Mouse (Mus musculus): ENCODE measurements around the gene Slc16a12.

DNA sequence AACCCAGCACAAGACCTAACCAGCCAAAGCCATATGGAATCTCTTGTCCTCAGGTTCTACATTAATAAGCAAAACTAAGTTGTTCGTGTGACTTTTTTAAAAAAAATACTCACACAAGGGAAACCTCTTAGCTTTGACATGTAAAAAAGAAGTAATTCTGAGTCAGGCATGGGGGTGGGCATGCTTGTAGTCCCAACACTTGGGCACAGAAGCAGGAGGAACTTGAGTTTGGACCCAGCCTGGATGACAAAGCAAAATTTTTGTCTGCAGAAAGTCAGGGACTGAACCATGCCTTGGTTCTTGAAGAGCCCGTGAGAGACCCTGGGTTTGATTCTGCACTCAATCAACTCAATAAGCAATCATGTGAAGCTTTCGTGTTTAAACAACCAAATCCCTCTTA, 17.6 kb downstream of the Slc16a12 start:
- TF ChIP-seq CTCF (conservative IDR thresholded peaks at IDR 0.05; ENCODE audit: insufficient read depth, insufficient read length, low read depth, low read length) = no peak
- no peak for TF ChIP-seq POLR2A (IDR thresholded peaks at IDR 0.05; ENCODE audit: low read depth, low read length)
